In genomic region chr2:33795716-33796472, GRCm38 (mm10) we compare ENCODE assay signal across 22 mouse cellular contexts.
A peak's percentile ranks its signal among the peaks of the same experiment; 100 is the strongest.
DNase-seq lines count a peak whose midpoint lies in the region; ATAC-seq lines count a peak whose summit lies in the region.
"Had no signal": no experiment of that assay in that cellular context is flagged by ENCODE, and none has a peak within 500 bp of the region (broad histone marks: within the 10 kb centered on the region; RNA-seq: fewer than 3 reads in every experiment).

No protein-coding gene starts in this region.

- H3K4me3 ChIP-seq in forebrain, embryonic 10.5 days: no peak overlapping the region
- H3K4me3 ChIP-seq in forebrain, embryonic 11.5 days (ENCODE audit: low read depth, low read length): no peak overlapping the region
- H3K4me3 ChIP-seq in embryonic facial prominence, embryonic 10.5 days: no peak overlapping the region
- H3K4me3 ChIP-seq in hindbrain, embryonic 16.5 days (ENCODE audit: low read length): no peak overlapping the region
- no peak overlapping the region for H3K4me3 ChIP-seq in midbrain, embryonic 16.5 days (ENCODE audit: low read depth, low read length)
- H3K4me3 ChIP-seq: embryonic facial prominence, embryonic 12.5 days; liver, embryonic 13.5 days had no signal

- H3K27ac ChIP-seq in forebrain, embryonic 10.5 days: 0 out of 2 replicates have a peak overlapping the region, but pooled peaks have one; percentile 56
- no peak overlapping the region for H3K27ac ChIP-seq in forebrain, embryonic 11.5 days (ENCODE audit: low read depth, low read length)
- peak overlapping the region; percentile 4 for H3K27ac ChIP-seq in embryonic facial prominence, embryonic 10.5 days (replicated peaks)
- peak overlapping the region; percentile 37 for H3K27ac ChIP-seq in hindbrain, embryonic 16.5 days (ENCODE audit: low read depth, low read length)
- H3K27ac ChIP-seq in midbrain, embryonic 16.5 days (ENCODE audit: low read length): peak overlapping the region; percentile 80
- H3K27ac ChIP-seq: embryonic facial prominence, embryonic 12.5 days; liver, embryonic 13.5 days had no signal

- H3K9ac ChIP-seq in forebrain, embryonic 11.5 days (ENCODE audit: low read length): no peak overlapping the region
- no peak overlapping the region for H3K9ac ChIP-seq in hindbrain, embryonic 16.5 days (ENCODE audit: low read depth, low read length)
- H3K9ac ChIP-seq in midbrain, embryonic 16.5 days (ENCODE audit: low read depth, low read length): peak overlapping the region; percentile 36
- H3K9ac ChIP-seq: embryonic facial prominence, embryonic 12.5 days; liver, embryonic 13.5 days had no signal

- ATAC-seq in forebrain, embryonic 11.5 days (replicated peaks; ENCODE audit: low FRiP score): no peak
- ATAC-seq in hindbrain, embryonic 16.5 days: 0 out of 2 replicates have a peak, but pooled peaks have one; percentile 24
- ATAC-seq in midbrain, embryonic 16.5 days: peak; percentile 57
- ATAC-seq in activated CD4-positive, CD25-positive, alpha-beta regulatory T cell, adult 4 months: no peak
- ATAC-seq: lung, postnatal 0 days had no signal

- WGBS in forebrain, embryonic 10.5 days: 80% methylated on average over 15 of the region's 15 CpGs
- 56% methylated on average over 15 of the region's 15 CpGs for WGBS in forebrain, embryonic 11.5 days
- WGBS in embryonic facial prominence, embryonic 10.5 days: 85% methylated on average over 15 of the region's 15 CpGs
- WGBS in hindbrain, embryonic 16.5 days: 45% methylated on average over 15 of the region's 15 CpGs
- WGBS in midbrain, embryonic 16.5 days: 42% methylated on average over 15 of the region's 15 CpGs

- DNase-seq in forebrain, embryonic 10.5 days (ENCODE audit: extremely low spot score, low spot score): no peak
- no peak for DNase-seq in forebrain, embryonic 11.5 days (ENCODE audit: low spot score)
- no peak for DNase-seq in embryonic facial prominence, embryonic 10.5 days (ENCODE audit: low spot score)
- DNase-seq in cerebellum, adult 11-12 months: no peak
- DNase-seq in layer of hippocampus, adult 8-10 months (ENCODE audit: low spot score in 2 of 2): no peak
- DNase-seq: adrenal gland, postnatal 36 days; cerebellum, postnatal 25 days; gastrocnemius, postnatal 10 days; heart, postnatal 36 days; kidney, adult 11 months; kidney, postnatal 10 days; left cerebral cortex, postnatal 4 days; liver, embryonic 13.5 days; thymus, adult 2 months had no signal

- H3K9me3 ChIP-seq in forebrain, embryonic 10.5 days: no peaks in the 10 kb centered on the region
- no peaks in the 10 kb centered on the region for H3K9me3 ChIP-seq in forebrain, embryonic 11.5 days (ENCODE audit: control insufficient read depth, low read length)
- no peaks in the 10 kb centered on the region for H3K9me3 ChIP-seq in embryonic facial prominence, embryonic 10.5 days
- H3K9me3 ChIP-seq in hindbrain, embryonic 16.5 days (ENCODE audit: control insufficient read depth, low read length): no peaks in the 10 kb centered on the region
- no peaks in the 10 kb centered on the region for H3K9me3 ChIP-seq in midbrain, embryonic 16.5 days (replicated peaks; ENCODE audit: control insufficient read depth, low read length, poor library complexity, severe bottlenecking)
- H3K9me3 ChIP-seq: embryonic facial prominence, embryonic 12.5 days; liver, embryonic 13.5 days; megakaryocyte, embryonic 14.5 days had no signal

- peaks cover 55% of the 10 kb centered on the region for H3K4me1 ChIP-seq in forebrain, embryonic 10.5 days
- peaks cover 6% of the 10 kb centered on the region; the same call in 1 of the 2 replicates for H3K4me1 ChIP-seq in forebrain, embryonic 11.5 days (replicated peaks; ENCODE audit: control insufficient read depth, insufficient read depth, low read length)
- peaks cover 21% of the 10 kb centered on the region for H3K4me1 ChIP-seq in embryonic facial prominence, embryonic 10.5 days
- peaks cover 22% of the 10 kb centered on the region for H3K4me1 ChIP-seq in hindbrain, embryonic 16.5 days (ENCODE audit: control insufficient read depth, insufficient read depth, low read depth, low read length)
- H3K4me1 ChIP-seq in midbrain, embryonic 16.5 days (ENCODE audit: control insufficient read depth, insufficient read depth, low read length): peaks cover 43% of the 10 kb centered on the region

- no peak overlapping the region for H3K4me2 ChIP-seq in forebrain, embryonic 11.5 days (ENCODE audit: low read depth, low read length, severe bottlenecking)
- H3K4me2 ChIP-seq in hindbrain, embryonic 16.5 days (ENCODE audit: low read length): no peak overlapping the region
- H3K4me2 ChIP-seq in midbrain, embryonic 16.5 days (ENCODE audit: low read length): no peak overlapping the region
- H3K4me2 ChIP-seq: embryonic facial prominence, embryonic 12.5 days; heart, embryonic 11.5 days; liver, embryonic 13.5 days had no signal

- peaks cover 49% of the 10 kb centered on the region for H3K27me3 ChIP-seq in forebrain, embryonic 10.5 days (ENCODE audit: poor library complexity, severe bottlenecking)
- no peaks in the 10 kb centered on the region for H3K27me3 ChIP-seq in forebrain, embryonic 11.5 days (ENCODE audit: control insufficient read depth, insufficient read depth, low read length)
- no peaks in the 10 kb centered on the region for H3K27me3 ChIP-seq in embryonic facial prominence, embryonic 10.5 days (replicated peaks; ENCODE audit: low read depth, poor library complexity, severe bottlenecking)
- H3K27me3 ChIP-seq in hindbrain, embryonic 16.5 days (replicated peaks; ENCODE audit: control insufficient read depth, insufficient read depth, low read length): no peaks in the 10 kb centered on the region
- H3K27me3 ChIP-seq in midbrain, embryonic 16.5 days (ENCODE audit: control insufficient read depth, insufficient read depth, low read depth, low read length): no peaks in the 10 kb centered on the region
- H3K27me3 ChIP-seq: CH12.LX; embryonic facial prominence, embryonic 12.5 days; liver, embryonic 13.5 days; megakaryocyte, embryonic 14.5 days had no signal

- H3K36me3 ChIP-seq in forebrain, embryonic 10.5 days (replicated peaks): peaks cover 32% of the 10 kb centered on the region
- H3K36me3 ChIP-seq in forebrain, embryonic 11.5 days (ENCODE audit: control insufficient read depth, insufficient read depth, low read length): no peaks in the 10 kb centered on the region
- peaks cover 41% of the 10 kb centered on the region for H3K36me3 ChIP-seq in embryonic facial prominence, embryonic 10.5 days (replicated peaks)
- no peaks in the 10 kb centered on the region; the same call in 1 of the 2 replicates for H3K36me3 ChIP-seq in hindbrain, embryonic 16.5 days (ENCODE audit: control insufficient read depth, insufficient read depth, low read length)
- no peaks in the 10 kb centered on the region; the same call in 1 of the 2 replicates for H3K36me3 ChIP-seq in midbrain, embryonic 16.5 days (ENCODE audit: control insufficient read depth, insufficient read depth, low read length)

Comparison
In these comparisons a context has a peak if more than half of its experiments do, and no peak if none do; other contexts are left out.
1. ATAC-seq: peak in hindbrain, embryonic 16.5 days (single experiment) and midbrain, embryonic 16.5 days (single experiment); none in forebrain, embryonic 11.5 days (single experiment) and activated CD4-positive, CD25-positive, alpha-beta regulatory T cell, adult 4 months (single experiment).